Mouse (Mus musculus): ENCODE measurements around the gene Nkx6-1. TPM values are rescaled to one million over a fixed set of nuclear protein-coding genes. Genes with fewer than 3 reads are reported as not detected.

The Nkx6-1 gene
- polyA plus RNA-seq, 1 experiment from 2014 or later = not detected

DNA sequence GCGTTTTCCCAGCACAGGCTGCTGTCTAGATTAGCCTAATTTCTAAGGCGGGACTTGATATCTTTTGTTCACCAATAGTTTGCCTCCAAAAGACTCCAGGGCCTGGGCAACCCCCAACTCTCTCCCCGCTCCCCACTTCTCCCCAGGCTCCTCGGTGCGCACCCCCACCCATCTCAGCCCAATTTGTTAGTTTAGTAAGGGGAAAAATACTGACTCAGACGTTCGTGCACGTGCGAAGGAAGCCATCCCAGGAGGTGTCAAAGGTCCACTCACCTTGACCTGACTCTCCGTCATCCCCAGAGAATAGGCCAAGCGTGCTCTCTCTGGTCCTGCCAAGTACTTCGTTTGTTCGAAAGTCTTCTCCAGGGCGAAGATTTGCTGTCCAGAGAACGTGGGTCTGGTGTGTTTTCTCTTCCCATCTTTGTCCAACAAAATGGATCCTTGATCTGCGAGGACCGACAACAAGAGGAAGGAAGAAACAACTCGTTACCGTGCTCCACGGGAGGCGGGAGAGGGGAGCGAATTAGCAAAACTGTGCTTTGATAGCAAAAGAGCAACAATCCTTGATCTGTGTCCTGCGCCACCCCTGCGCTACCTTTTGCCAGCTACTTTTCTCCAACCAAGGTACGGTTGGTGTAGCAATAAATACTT, 3.1 kb downstream of the Nkx6-1 start:
- H3K4me1 ChIP-seq (ENCODE audit: insufficient read depth) = peaks cover 15% of the 10 kb centered on the region
- peaks cover 100% of the 10 kb centered on the region for H3K27me3 ChIP-seq (ENCODE audit: insufficient read depth, low read length)
- no peak for TF ChIP-seq EP300 (IDR thresholded peaks at IDR 0.05; ENCODE audit: low read depth)
- TF ChIP-seq CTCF (IDR thresholded peaks at IDR 0.05; ENCODE audit: low read depth) = no peak
- no peaks in the 10 kb centered on the region for H3K9me3 ChIP-seq (ENCODE audit: low read length)
- H3K36me3 ChIP-seq (replicated peaks; ENCODE audit: insufficient read depth, low read length) = no peaks in the 10 kb centered on the region
- WGBS (ENCODE audit: insufficient replicate concordance) = 5% methylated on average over 25 of the region's 25 CpGs
- H3K9ac ChIP-seq (replicated peaks) = no peak overlapping the region
- ATAC-seq = no peak
- DNase-seq = no peak
- H3K4me2 ChIP-seq (ENCODE audit: low read depth, low read length) = no peak overlapping the region
- no peak overlapping the region for H3K4me3 ChIP-seq (ENCODE audit: low read depth, low read length)
- no peak overlapping the region for H3K27ac ChIP-seq (ENCODE audit: low read depth)

GRCm38 (mm10) chr5:101660666-101661065, 4.1 kb downstream of the Nkx6-1 start:
- no peak overlapping the region for H3K27ac ChIP-seq (ENCODE audit: low read depth)
- no peaks in the 10 kb centered on the region for H3K9me3 ChIP-seq (ENCODE audit: low read length)
- TF ChIP-seq EP300 (IDR thresholded peaks at IDR 0.05; ENCODE audit: low read depth) = no peak
- TF ChIP-seq CTCF (IDR thresholded peaks at IDR 0.05; ENCODE audit: low read depth) = no peak
- H3K4me2 ChIP-seq (ENCODE audit: low read depth, low read length) = no peak overlapping the region
- peaks cover 15% of the 10 kb centered on the region for H3K4me1 ChIP-seq (ENCODE audit: insufficient read depth)
- no peak for ATAC-seq
- peaks cover 99% of the 10 kb centered on the region for H3K27me3 ChIP-seq (ENCODE audit: insufficient read depth, low read length)
- H3K36me3 ChIP-seq (replicated peaks; ENCODE audit: insufficient read depth, low read length) = no peaks in the 10 kb centered on the region
- no peak for DNase-seq
- H3K9ac ChIP-seq (replicated peaks) = no peak overlapping the region
- WGBS (ENCODE audit: insufficient replicate concordance) = 6% methylated on average over 3 of the region's 3 CpGs
- no peak overlapping the region for H3K4me3 ChIP-seq (ENCODE audit: low read depth, low read length)

DNA sequence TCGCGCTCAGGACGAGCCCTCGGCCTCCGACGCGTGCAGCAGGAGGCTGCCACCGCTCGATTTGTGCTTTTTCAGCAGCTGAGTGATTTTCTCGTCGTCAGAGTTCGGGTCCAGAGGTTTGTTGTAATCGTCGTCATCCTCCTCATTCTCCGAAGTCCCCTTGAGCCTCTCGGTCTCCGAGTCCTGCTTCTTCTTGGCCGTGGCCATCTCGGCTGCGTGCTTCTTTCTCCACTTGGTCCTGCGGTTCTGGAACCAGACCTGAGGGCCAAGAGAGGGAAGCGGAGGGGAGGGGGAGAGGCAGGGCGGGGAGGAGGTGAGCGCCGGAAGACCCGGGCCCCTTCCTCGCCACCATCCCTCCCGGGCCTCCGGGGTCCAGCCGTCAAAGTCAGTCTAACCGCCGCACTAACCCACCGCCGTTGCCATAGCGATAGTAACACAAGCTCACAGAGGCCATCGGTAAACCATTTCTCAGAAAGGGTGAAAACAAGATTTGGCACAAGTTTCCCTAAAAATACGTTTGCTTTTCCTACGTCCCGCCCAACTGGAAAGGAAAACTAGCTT, 5.3 kb downstream of the Nkx6-1 start:
- no peaks in the 10 kb centered on the region for H3K9me3 ChIP-seq (ENCODE audit: low read length)
- TF ChIP-seq EP300 (IDR thresholded peaks at IDR 0.05; ENCODE audit: low read depth) (no peak), CTCF (IDR thresholded peaks at IDR 0.05; ENCODE audit: low read depth) (no peak)
- H3K4me1 ChIP-seq (ENCODE audit: insufficient read depth) = peaks cover 4% of the 10 kb centered on the region
- under 1% methylated on average over 39 of the region's 39 CpGs for WGBS (ENCODE audit: insufficient replicate concordance)
- DNase-seq = peak; percentile 21
- no peak overlapping the region for H3K4me3 ChIP-seq (ENCODE audit: low read depth, low read length)
- no peaks in the 10 kb centered on the region for H3K36me3 ChIP-seq (replicated peaks; ENCODE audit: insufficient read depth, low read length)
- H3K27me3 ChIP-seq (ENCODE audit: insufficient read depth, low read length) = peaks cover 95% of the 10 kb centered on the region
- no peak overlapping the region for H3K9ac ChIP-seq (replicated peaks)
- ATAC-seq = no peak
- H3K27ac ChIP-seq (ENCODE audit: low read depth) = no peak overlapping the region
- H3K4me2 ChIP-seq (ENCODE audit: low read depth, low read length) = no peak overlapping the region

- TF ChIP-seq CTCF (IDR thresholded peaks at IDR 0.05; ENCODE audit: low read depth) = no peak
- TF ChIP-seq EP300 (IDR thresholded peaks at IDR 0.05; ENCODE audit: low read depth) = no peak
- H3K9ac ChIP-seq (replicated peaks) = no peak overlapping the region
- WGBS (ENCODE audit: insufficient replicate concordance) = 4% methylated on average over 23 of the region's 23 CpGs
- no peak overlapping the region for H3K4me3 ChIP-seq (ENCODE audit: low read depth, low read length)
- H3K36me3 ChIP-seq (replicated peaks; ENCODE audit: insufficient read depth, low read length) = no peaks in the 10 kb centered on the region
- H3K9me3 ChIP-seq (ENCODE audit: low read length) = no peaks in the 10 kb centered on the region
- peaks cover 95% of the 10 kb centered on the region for H3K27me3 ChIP-seq (ENCODE audit: insufficient read depth, low read length)
- no peak for ATAC-seq
- H3K4me1 ChIP-seq (ENCODE audit: insufficient read depth) = no peaks in the 10 kb centered on the region
- H3K27ac ChIP-seq (ENCODE audit: low read depth) = no peak overlapping the region
- H3K4me2 ChIP-seq (ENCODE audit: low read depth, low read length) = no peak overlapping the region
- DNase-seq = no peak
These were observed 5.9 kb downstream of the Nkx6-1 start for GRCm38 (mm10) chr5:101658984-101659290.

DNA sequence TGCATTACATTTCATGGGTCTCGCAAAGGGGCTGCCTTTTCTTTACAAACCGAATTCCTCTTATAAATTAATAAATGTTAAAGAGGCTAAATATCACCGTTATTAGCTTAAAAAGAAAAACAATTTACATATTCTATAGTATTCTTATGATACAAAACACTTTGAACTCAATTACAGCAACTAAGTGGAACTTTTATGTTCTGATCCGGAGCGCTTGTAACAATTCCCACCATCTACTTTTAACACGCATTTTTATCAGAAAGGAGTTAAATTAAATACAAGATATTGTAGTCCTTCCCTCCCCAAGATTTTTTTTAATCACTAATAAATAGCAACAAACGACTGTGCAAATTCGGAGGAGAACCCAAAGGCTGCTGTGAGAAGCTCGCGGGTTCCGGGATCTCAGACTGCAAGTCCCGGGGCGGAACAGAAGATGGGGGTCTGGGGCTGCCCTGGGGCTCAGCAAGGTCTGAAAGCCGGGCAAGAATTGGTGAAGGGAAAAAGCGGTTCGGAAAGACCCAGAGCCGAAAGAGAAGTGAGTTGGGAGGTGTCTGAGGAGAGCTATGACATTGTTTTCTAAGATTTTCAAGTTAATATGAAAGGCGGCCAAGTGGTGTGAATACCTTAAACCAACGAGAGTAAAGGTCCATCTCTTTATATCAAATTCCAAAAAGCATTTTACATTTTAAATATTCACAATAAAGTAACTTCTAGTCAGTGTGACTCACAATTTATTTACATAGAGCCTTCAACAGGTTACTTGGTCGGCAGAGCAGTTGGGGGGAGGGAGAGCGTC, 6.4 kb downstream of the Nkx6-1 start:
- Histone ChIP-seq H3K9ac (replicated peaks) (no peak overlapping the region), H3K4me2 (ENCODE audit: low read depth, low read length) (no peak overlapping the region), H3K36me3 (replicated peaks; ENCODE audit: insufficient read depth, low read length) (no peaks in the 10 kb centered on the region), H3K27ac (ENCODE audit: low read depth) (no peak overlapping the region), H3K27me3 (ENCODE audit: insufficient read depth, low read length) (peaks cover 95% of the 10 kb centered on the region), H3K9me3 (ENCODE audit: low read length) (no peaks in the 10 kb centered on the region), H3K4me3 (ENCODE audit: low read depth, low read length) (no peak overlapping the region), H3K4me1 (ENCODE audit: insufficient read depth) (no peaks in the 10 kb centered on the region)
- WGBS (ENCODE audit: insufficient replicate concordance) = 3% methylated on average over 21 of the region's 21 CpGs
- DNase-seq (no peak), ATAC-seq (no peak)
- TF ChIP-seq CTCF (IDR thresholded peaks at IDR 0.05; ENCODE audit: low read depth) (no peak), EP300 (IDR thresholded peaks at IDR 0.05; ENCODE audit: low read depth) (no peak)

GRCm38 (mm10) chr5:101657698-101658097, 7.1 kb downstream of the Nkx6-1 start:
- TF ChIP-seq EP300 (IDR thresholded peaks at IDR 0.05; ENCODE audit: low read depth) = no peak
- no peak for TF ChIP-seq CTCF (IDR thresholded peaks at IDR 0.05; ENCODE audit: low read depth)
- DNase-seq (no peak), ATAC-seq (no peak)
- H3K4me2 ChIP-seq (ENCODE audit: low read depth, low read length) = no peak overlapping the region
- H3K36me3 ChIP-seq (replicated peaks; ENCODE audit: insufficient read depth, low read length) = no peaks in the 10 kb centered on the region
- H3K9me3 ChIP-seq (ENCODE audit: low read length) = no peaks in the 10 kb centered on the region
- 4% methylated on average over 10 of the region's 10 CpGs for WGBS (ENCODE audit: insufficient replicate concordance)
- H3K9ac ChIP-seq (replicated peaks) = no peak overlapping the region
- peaks cover 88% of the 10 kb centered on the region for H3K27me3 ChIP-seq (ENCODE audit: insufficient read depth, low read length)
- no peak overlapping the region for H3K4me3 ChIP-seq (ENCODE audit: low read depth, low read length)
- H3K4me1 ChIP-seq (ENCODE audit: insufficient read depth) = no peaks in the 10 kb centered on the region
- no peak overlapping the region for H3K27ac ChIP-seq (ENCODE audit: low read depth)
